Mouse (Mus musculus) liver, postnatal 0 days (tissue): Measurements from ENCODE around the gene 4921504E06Rik. TPM values are rescaled to one million over a fixed set of nuclear protein-coding genes. Genes with fewer than 3 reads are reported as not detected.

Experiments
- ATAC-seq: fragments of 200-750 bp; cut with Nextera tagmentation; 2 replicates; pipeline ENCODE4 v1.8.0; 2017; ENCODE audit warnings: mild to moderate bottlenecking, moderate library complexity
- DNase-seq: peaks from one replicate; pipeline ENCODE4 v3.0.0-alpha.2; 2016
- H3K27ac ChIP-seq: fragments of 300-500 bp; sonication (generic); 2 replicates; pipeline ENCODE4 v1.5.1; 2014; ENCODE audit warnings: antibody characterized with exemption, moderate library complexity, mild to moderate bottlenecking, low read depth
- H3K27me3 ChIP-seq: fragments of 300-500 bp; sonication (generic); 2 replicates; pipeline ENCODE4 v1.6.1; 2014; ENCODE audit warnings: low read length, control low read depth, mixed read lengths; ENCODE audit not compliant: insufficient read depth
- H3K36me3 ChIP-seq: fragments of 300-500 bp; sonication (generic); replicated peaks from 2 replicates; pipeline ENCODE4 v1.6.1; 2014; ENCODE audit warnings: mild to moderate bottlenecking, control low read depth, low read length, moderate library complexity, mixed read lengths; ENCODE audit not compliant: insufficient read depth
- H3K4me1 ChIP-seq: fragments of 300-500 bp; sonication (generic); 2 replicates; pipeline ENCODE4 v1.6.1; 2014; ENCODE audit warnings: antibody characterized with exemption, mild to moderate bottlenecking, control low read depth; ENCODE audit not compliant: insufficient read depth
- H3K4me2 ChIP-seq: fragments of 300-500 bp; sonication (generic); 2 replicates; pipeline ENCODE4 v1.6.1; 2014; ENCODE audit warnings: low read depth, mild to moderate bottlenecking, low read length, moderate library complexity, mixed read lengths
- H3K4me3 ChIP-seq: fragments of 300-500 bp; sonication (generic); 2 replicates; pipeline ENCODE4 v1.5.1; 2014; ENCODE audit warnings: low read depth, low read length
- H3K9ac ChIP-seq: fragments of 300-500 bp; sonication (generic); replicated peaks from 2 replicates; pipeline ENCODE4 v1.6.1; 2014; ENCODE audit warnings: mild to moderate bottlenecking, moderate library complexity
- H3K9me3 ChIP-seq: fragments of 300-500 bp; sonication (generic); 2 replicates; pipeline ENCODE4 v1.6.1; 2016; ENCODE audit warnings: mild to moderate bottlenecking, control low read depth, low read length, mixed read lengths
- CTCF ChIP-seq: sonication (generic); IDR thresholded peaks from 2 replicates; pipeline ENCODE4 v1.5.1; 2016; ENCODE audit warnings: antibody characterized with exemption, low read depth
- EP300 ChIP-seq: IDR thresholded peaks from 2 replicates; pipeline ENCODE4 v1.6.1; 2016; ENCODE audit warnings: antibody characterized with exemption, low read depth, mild to moderate bottlenecking
- WGBS: fragments of 180-500 bp; shearing (Covaris S2); extraction: QIAGEN DNeasy Blood & Tissue Kit; methylation state at CpG from one replicate; pipeline ENCODE4 v1.1.7; 2014; ENCODE audit not compliant: insufficient replicate concordance; 5-methylcytosine and 5-hydroxymethylcytosine counted together
- polyA plus RNA-seq: library from polyadenylated mRNA; unstranded; fragments of >200 nt; fragmentation: Nextera tagmentation; extraction: Ambion mirVana; gene quantifications from 2 replicates; pipeline ENCODE4 v1.2.1, GENCODE M21; 2015

Gene 4921504E06Rik
- polyA plus RNA-seq, 1 experiment from 2014 or later: not detected

GRCm38 (mm10) chr2:19416066-19416465 is 137.6 kb downstream of the 4921504E06Rik start:
- H3K4me3 ChIP-seq: no peak overlapping the region
- H3K4me1 ChIP-seq: no peaks in the 10 kb centered on the region
- no peak overlapping the region for H3K4me2 ChIP-seq
- WGBS: 55% methylated on average over 6 of the region's 6 CpGs
- H3K9me3 ChIP-seq: no peaks in the 10 kb centered on the region
- H3K27me3 ChIP-seq: no peaks in the 10 kb centered on the region
- TF ChIP-seq CTCF: no peak
- no peak for TF ChIP-seq EP300
- H3K27ac ChIP-seq: no peak overlapping the region
- ATAC-seq (no peak), DNase-seq (no peak)
- no peaks in the 10 kb centered on the region for H3K36me3 ChIP-seq
- H3K9ac ChIP-seq: no peak overlapping the region

- Histone ChIP-seq H3K9ac (no peak overlapping the region), H3K27ac (no peak overlapping the region), H3K4me2 (peak overlapping the region; percentile 66), H3K4me1 (no peaks in the 10 kb centered on the region), H3K36me3 (no peaks in the 10 kb centered on the region), H3K9me3 (no peaks in the 10 kb centered on the region), H3K4me3 (peak overlapping the region; percentile 30; the same call in 1 of the 2 replicates), H3K27me3 (no peaks in the 10 kb centered on the region)
- no peak for DNase-seq
- ATAC-seq: peak; percentile 57; the same call in 1 of the 2 replicates
- WGBS: 4% methylated on average over 6 of the region's 6 CpGs
- TF ChIP-seq CTCF: peak; percentile 83
- no peak for TF ChIP-seq EP300
These were observed 138.6 kb downstream of the 4921504E06Rik start for GRCm38 (mm10) chr2:19415063-19415521.

- peak; percentile 53 for ATAC-seq
These were observed 139.3 kb downstream of the 4921504E06Rik start for GRCm38 (mm10) chr2:19414222-19414965.

More at GRCm38 (mm10) chr2:19414222-19414965, 139.3 kb downstream of the 4921504E06Rik start:
- no peaks in the 10 kb centered on the region for H3K9me3 ChIP-seq
- peak; percentile 73 for DNase-seq
- H3K9ac ChIP-seq: no peak overlapping the region
- peak overlapping the region; percentile 66 for H3K4me2 ChIP-seq
- 21% methylated on average over 19 of the region's 19 CpGs for WGBS
- no peaks in the 10 kb centered on the region for H3K4me1 ChIP-seq
- no peaks in the 10 kb centered on the region for H3K27me3 ChIP-seq
- no peak overlapping the region for H3K27ac ChIP-seq
- TF ChIP-seq EP300 (no peak), CTCF (peak; percentile 81)
- peak overlapping the region; percentile 30 for H3K4me3 ChIP-seq
- no peaks in the 10 kb centered on the region for H3K36me3 ChIP-seq

Other genes starting within 250 kb of the 4921504E06Rik start
- 9.9 and 10.2 TPM in 2 replicates for gene Msrb2, start 182.5 kb downstream of the 4921504E06Rik start, polyA plus RNA-seq
- not detected in 2 replicates for gene Ptf1a, start 108.3 kb downstream of the 4921504E06Rik start, polyA plus RNA-seq
- 1.3 and 1.4 TPM in 2 replicates for gene Otud1, start 103.8 kb upstream of the 4921504E06Rik start, polyA plus RNA-seq